Mouse (Mus musculus) forebrain, embryonic 13.5 days (tissue): ENCODE measurements around the gene Mybph. TPM values are rescaled to one million over a fixed set of nuclear protein-coding genes. Genes with fewer than 3 reads are reported as not detected.

Source experiments
- ATAC-seq: fragments of 200-750 bp; cut with Nextera tagmentation; 2 replicates; pipeline ENCODE4 v1.8.0; 2017
- H3K27ac ChIP-seq: fragments of 300-500 bp; sonication (generic); 2 replicates; pipeline ENCODE4 v1.5.1; 2015; ENCODE audit warnings: inconsistent platforms, mild to moderate bottlenecking, moderate library complexity
- H3K27me3 ChIP-seq: fragments of 300-500 bp; sonication (generic); 2 replicates; pipeline ENCODE4 v1.6.1; 2015; ENCODE audit warnings: mild to moderate bottlenecking, inconsistent platforms
- H3K36me3 ChIP-seq: fragments of 300-500 bp; sonication (generic); 2 replicates; pipeline ENCODE4 v1.6.1; 2015; ENCODE audit warnings: mild to moderate bottlenecking, inconsistent platforms; ENCODE audit not compliant: poor library complexity, severe bottlenecking
- H3K4me1 ChIP-seq: fragments of 300-500 bp; sonication (generic); 2 replicates; pipeline ENCODE4 v1.6.1; 2015; ENCODE audit warnings: inconsistent platforms
- H3K4me2 ChIP-seq: fragments of 300-500 bp; sonication (generic); 2 replicates; pipeline ENCODE4 v1.6.1; 2015; ENCODE audit warnings: inconsistent platforms, mild to moderate bottlenecking, moderate library complexity
- H3K4me3 ChIP-seq: fragments of 300-500 bp; sonication (generic); 2 replicates; pipeline ENCODE4 v1.5.1; 2015; ENCODE audit warnings: mild to moderate bottlenecking, inconsistent platforms
- H3K9ac ChIP-seq: fragments of 300-500 bp; sonication (generic); 2 replicates; pipeline ENCODE4 v1.6.1; 2015; ENCODE audit warnings: mild to moderate bottlenecking, inconsistent platforms
- H3K9me3 ChIP-seq: fragments of 300-500 bp; sonication (generic); replicated peaks from 2 replicates; pipeline ENCODE4 v1.6.1; 2016; ENCODE audit warnings: inconsistent platforms
- WGBS: fragments of 180-500 bp; shearing (Covaris S2); methylation state at CpG from one replicate; pipeline ENCODE4 v1.1.7; 2015; 5-methylcytosine and 5-hydroxymethylcytosine counted together
- polyA plus RNA-seq: library from polyadenylated mRNA; unstranded; fragments of >200 nt; fragmentation: Nextera tagmentation; extraction: Ambion mirVana; gene quantifications from 2 replicates; pipeline ENCODE4 v1.2.1, GENCODE M21; 2015

Gene Mybph
- polyA plus RNA-seq, 1 experiment from 2014 or later = not detected

- 82% methylated on average over 6 of the region's 6 CpGs for WGBS
- no peak overlapping the region for H3K4me2 ChIP-seq
- no peak overlapping the region for H3K9ac ChIP-seq
- no peaks in the 10 kb centered on the region for H3K9me3 ChIP-seq
- H3K4me1 ChIP-seq = peaks cover 4% of the 10 kb centered on the region; the same call in 1 of the 2 replicates
- no peak overlapping the region for H3K27ac ChIP-seq
- H3K27me3 ChIP-seq = no peaks in the 10 kb centered on the region
- H3K4me3 ChIP-seq = no peak overlapping the region
- no peak for ATAC-seq
- no peaks in the 10 kb centered on the region for H3K36me3 ChIP-seq
These were observed 7.9 kb downstream of the Mybph start for GRCm38 (mm10) chr1:134200998-134201686.

GRCm38 (mm10) chr1:134201751-134202420 is 8.6 kb downstream of the Mybph start:
- Histone ChIP-seq H3K4me3 (no peak overlapping the region), H3K9me3 (no peaks in the 10 kb centered on the region), H3K36me3 (no peaks in the 10 kb centered on the region), H3K9ac (no peak overlapping the region), H3K27me3 (no peaks in the 10 kb centered on the region; the same call in 1 of the 2 replicates), H3K27ac (no peak overlapping the region), H3K4me1 (0 out of 2 replicates have a peak, but pooled peaks cover 3% of the 10 kb centered on the region), H3K4me2 (no peak overlapping the region)
- WGBS = 53% methylated on average over 3 of the region's 3 CpGs
- no peak for ATAC-seq

GRCm38 (mm10) chr1:134204230-134204629 is 11.0 kb downstream of the Mybph start:
- no peak overlapping the region; the same call in 1 of the 2 replicates for H3K27ac ChIP-seq

GRCm38 (mm10) chr1:134205296-134206018 is 12.2 kb downstream of the Mybph start:
- 63% methylated on average over 9 of the region's 9 CpGs for WGBS

More at GRCm38 (mm10) chr1:134204230-134204629, 11.0 kb downstream of the Mybph start:
- 83% methylated on average over 13 of the region's 13 CpGs for WGBS
- no peaks in the 10 kb centered on the region for H3K9me3 ChIP-seq
- no peaks in the 10 kb centered on the region for H3K36me3 ChIP-seq
- 0 out of 2 replicates have a peak, but pooled peaks cover 3% of the 10 kb centered on the region for H3K4me1 ChIP-seq
- no peak for ATAC-seq
- no peak overlapping the region for H3K4me2 ChIP-seq
- no peak overlapping the region for H3K4me3 ChIP-seq
- peaks cover 5% of the 10 kb centered on the region; the same call in 1 of the 2 replicates for H3K27me3 ChIP-seq
- H3K9ac ChIP-seq = no peak overlapping the region

GRCm38 (mm10) chr1:134206085-134206484 is 12.8 kb downstream of the Mybph start:
- Histone ChIP-seq H3K27me3 (peaks cover 12% of the 10 kb centered on the region; the same call in 1 of the 2 replicates), H3K4me1 (0 out of 2 replicates have a peak, but pooled peaks cover 6% of the 10 kb centered on the region), H3K9ac (no peak overlapping the region), H3K36me3 (no peaks in the 10 kb centered on the region), H3K4me2 (no peak overlapping the region), H3K9me3 (no peaks in the 10 kb centered on the region), H3K27ac (no peak overlapping the region), H3K4me3 (no peak overlapping the region)
- WGBS = 59% methylated on average over 5 of the region's 5 CpGs
- ATAC-seq = no peak

More at GRCm38 (mm10) chr1:134205296-134206018, 12.2 kb downstream of the Mybph start:
- Histone ChIP-seq H3K27ac (no peak overlapping the region), H3K4me2 (no peak overlapping the region), H3K36me3 (no peaks in the 10 kb centered on the region), H3K4me3 (no peak overlapping the region), H3K27me3 (peaks cover 6% of the 10 kb centered on the region; the same call in 1 of the 2 replicates), H3K4me1 (0 out of 2 replicates have a peak, but pooled peaks cover 6% of the 10 kb centered on the region), H3K9me3 (no peaks in the 10 kb centered on the region), H3K9ac (no peak overlapping the region)
- no peak for ATAC-seq

- no peak overlapping the region for H3K4me3 ChIP-seq
- H3K4me1 ChIP-seq = peaks cover 9% of the 10 kb centered on the region; the same call in 1 of the 2 replicates
- H3K27ac ChIP-seq = no peak overlapping the region
- H3K9ac ChIP-seq = no peak overlapping the region
- no peak for ATAC-seq
- H3K9me3 ChIP-seq = no peaks in the 10 kb centered on the region
- no peaks in the 10 kb centered on the region for H3K36me3 ChIP-seq
- WGBS = 44% methylated on average over 6 of the region's 6 CpGs
- H3K27me3 ChIP-seq = peaks cover 31% of the 10 kb centered on the region; the same call in 1 of the 2 replicates
- H3K4me2 ChIP-seq = no peak overlapping the region
These were observed 17.0 kb downstream of the Mybph start for GRCm38 (mm10) chr1:134210179-134210755.

- Histone ChIP-seq H3K4me2 (no peak overlapping the region), H3K4me3 (no peak overlapping the region), H3K9me3 (no peaks in the 10 kb centered on the region), H3K36me3 (no peaks in the 10 kb centered on the region), H3K9ac (no peak overlapping the region), H3K27ac (no peak overlapping the region), H3K27me3 (peaks cover 31% of the 10 kb centered on the region; the same call in 1 of the 2 replicates), H3K4me1 (peaks cover 15% of the 10 kb centered on the region)
- no peak for ATAC-seq
- WGBS = 67% methylated on average over 6 of the region's 6 CpGs
These were observed 17.8 kb downstream of the Mybph start for GRCm38 (mm10) chr1:134211043-134211442.

GRCm38 (mm10) chr1:134211631-134212030 is 18.4 kb downstream of the Mybph start:
- no peak overlapping the region for H3K9ac ChIP-seq
- no peak for ATAC-seq
- no peak overlapping the region for H3K27ac ChIP-seq
- H3K4me1 ChIP-seq = peaks cover 18% of the 10 kb centered on the region
- H3K9me3 ChIP-seq = no peaks in the 10 kb centered on the region
- peaks cover 31% of the 10 kb centered on the region; the same call in 1 of the 2 replicates for H3K27me3 ChIP-seq
- H3K36me3 ChIP-seq = no peaks in the 10 kb centered on the region
- 2% methylated on average over 2 of the region's 2 CpGs for WGBS
- H3K4me2 ChIP-seq = no peak overlapping the region
- H3K4me3 ChIP-seq = no peak overlapping the region

- Histone ChIP-seq H3K9me3 (no peaks in the 10 kb centered on the region), H3K36me3 (no peaks in the 10 kb centered on the region), H3K9ac (no peak overlapping the region), H3K27ac (no peak overlapping the region), H3K4me2 (no peak overlapping the region), H3K4me3 (no peak overlapping the region), H3K4me1 (peaks cover 18% of the 10 kb centered on the region), H3K27me3 (peaks cover 31% of the 10 kb centered on the region; the same call in 1 of the 2 replicates)
- no peak for ATAC-seq
- WGBS = 73% methylated on average over 5 of the region's 6 CpGs
These were observed 19.1 kb downstream of the Mybph start for GRCm38 (mm10) chr1:134212351-134212750.

GRCm38 (mm10) chr1:134213405-134213804 is 20.2 kb downstream of the Mybph start:
- no peak overlapping the region for H3K4me2 ChIP-seq
- no peak overlapping the region for H3K9ac ChIP-seq
- H3K27me3 ChIP-seq = peaks cover 31% of the 10 kb centered on the region; the same call in 1 of the 2 replicates
- 84% methylated on average over 7 of the region's 7 CpGs for WGBS
- H3K9me3 ChIP-seq = no peaks in the 10 kb centered on the region
- ATAC-seq = no peak
- H3K27ac ChIP-seq = no peak overlapping the region
- no peaks in the 10 kb centered on the region for H3K36me3 ChIP-seq
- no peak overlapping the region for H3K4me3 ChIP-seq
- peaks cover 18% of the 10 kb centered on the region for H3K4me1 ChIP-seq

GRCm38 (mm10) chr1:134215059-134215458 is 21.8 kb downstream of the Mybph start:
- Histone ChIP-seq H3K4me1 (peaks cover 17% of the 10 kb centered on the region), H3K9ac (no peak overlapping the region), H3K4me2 (no peak overlapping the region), H3K9me3 (no peaks in the 10 kb centered on the region), H3K27ac (no peak overlapping the region), H3K27me3 (peaks cover 26% of the 10 kb centered on the region; the same call in 1 of the 2 replicates), H3K4me3 (no peak overlapping the region), H3K36me3 (no peaks in the 10 kb centered on the region)
- 58% methylated on average over 7 of the region's 7 CpGs for WGBS
- no peak for ATAC-seq
